14 mouse cellular contexts compared by ENCODE assay signal in genomic region chr11:116117241-116117640, GRCm38 (mm10). TPM values are rescaled to one million over a fixed set of nuclear protein-coding genes. Genes with fewer than 3 reads are reported as not detected.
DNase-seq lines count a peak whose midpoint lies in the region; ATAC-seq and TF ChIP-seq lines count a peak whose summit lies in the region.
"Had no signal": no experiment of that assay in that cellular context is flagged by ENCODE, and none has a peak within 500 bp of the region (broad histone marks: within the 10 kb centered on the region; RNA-seq: fewer than 3 reads in every experiment).

No protein-coding gene starts in this region.

- no peak overlapping the region for H3K4me3 ChIP-seq in heart, postnatal 0 days (ENCODE audit: low read depth, low read length)
- H3K4me3 ChIP-seq in heart, embryonic 10.5 days: no peak overlapping the region
- no peak overlapping the region for H3K4me3 ChIP-seq in embryonic facial prominence, embryonic 11.5 days (ENCODE audit: low read depth, low read length)
- H3K4me3 ChIP-seq in forebrain, embryonic 14.5 days (ENCODE audit: low read depth, low read length): no peak overlapping the region
- H3K4me3 ChIP-seq: intestine, embryonic 15.5 days; lung, embryonic 15.5 days; myocyte had no signal

- ATAC-seq in heart, postnatal 0 days (ENCODE audit: insufficient read depth, low read depth): peak; percentile 64
- ATAC-seq in embryonic facial prominence, embryonic 11.5 days (replicated peaks; ENCODE audit: insufficient number of reproducible peaks, low FRiP score, low TSS enrichment, low read depth): no peak
- peak; percentile 37 for ATAC-seq in erythroblast, adult 5-6 weeks (replicated peaks; ENCODE audit: low FRiP score, poor library complexity, severe bottlenecking)
- peak; percentile 91 for ATAC-seq in megakaryocyte progenitor cell, adult 5-6 weeks (replicated peaks; ENCODE audit: poor library complexity)
- ATAC-seq in forebrain, embryonic 14.5 days: no peak
- ATAC-seq: activated CD4-positive, CD25-positive, alpha-beta regulatory T cell, adult 4 months; intestine, embryonic 15.5 days had no signal

- peak overlapping the region; percentile 23; the same call in 1 of the 2 replicates for H3K27ac ChIP-seq in heart, postnatal 0 days (ENCODE audit: low read depth)
- H3K27ac ChIP-seq in heart, embryonic 10.5 days: no peak overlapping the region
- 0 out of 2 replicates have a peak overlapping the region, but pooled peaks have one; percentile 13 for H3K27ac ChIP-seq in embryonic facial prominence, embryonic 11.5 days (replicated peaks; ENCODE audit: low read depth, low read length)
- H3K27ac ChIP-seq in forebrain, embryonic 14.5 days (ENCODE audit: low read depth, low read length): no peak overlapping the region
- H3K27ac ChIP-seq: intestine, embryonic 15.5 days; kidney, postnatal 0 days; lung, embryonic 15.5 days had no signal

- H3K9ac ChIP-seq in heart, postnatal 0 days (replicated peaks; ENCODE audit: low read depth, low read length): no peak overlapping the region
- no peak overlapping the region for H3K9ac ChIP-seq in embryonic facial prominence, embryonic 11.5 days (replicated peaks; ENCODE audit: low read length)
- no peak overlapping the region for H3K9ac ChIP-seq in forebrain, embryonic 14.5 days (ENCODE audit: low read length)
- H3K9ac ChIP-seq: intestine, embryonic 15.5 days; lung, embryonic 15.5 days had no signal

- TF ChIP-seq CTCF in heart, postnatal 0 days (IDR thresholded peaks at IDR 0.05; ENCODE audit: low read depth): no peak

- no peak for TF ChIP-seq EP300 in heart, postnatal 0 days (IDR thresholded peaks at IDR 0.05; ENCODE audit: low read depth)

- no peaks in the 10 kb centered on the region for H3K9me3 ChIP-seq in heart, postnatal 0 days (replicated peaks; ENCODE audit: control insufficient read depth, low read length)
- no peaks in the 10 kb centered on the region for H3K9me3 ChIP-seq in heart, embryonic 10.5 days
- no peaks in the 10 kb centered on the region for H3K9me3 ChIP-seq in embryonic facial prominence, embryonic 11.5 days (replicated peaks; ENCODE audit: control insufficient read depth, low read length)
- H3K9me3 ChIP-seq in forebrain, embryonic 14.5 days (replicated peaks; ENCODE audit: control insufficient read depth, low read length): no peaks in the 10 kb centered on the region
- H3K9me3 ChIP-seq: intestine, embryonic 15.5 days; lung, embryonic 15.5 days had no signal

- no peak overlapping the region for H3K4me2 ChIP-seq in heart, postnatal 0 days (ENCODE audit: low read depth, low read length)
- no peak overlapping the region for H3K4me2 ChIP-seq in embryonic facial prominence, embryonic 11.5 days (ENCODE audit: low read depth, low read length)
- no peak overlapping the region for H3K4me2 ChIP-seq in forebrain, embryonic 14.5 days (ENCODE audit: low read length)
- H3K4me2 ChIP-seq: intestine, embryonic 15.5 days; lung, embryonic 15.5 days; midbrain, embryonic 11.5 days had no signal

- H3K4me1 ChIP-seq in heart, postnatal 0 days (ENCODE audit: control insufficient read depth, insufficient read depth): no peaks in the 10 kb centered on the region
- H3K4me1 ChIP-seq in heart, embryonic 10.5 days: 0 out of 2 replicates have a peak, but pooled peaks cover 9% of the 10 kb centered on the region
- H3K4me1 ChIP-seq in embryonic facial prominence, embryonic 11.5 days (ENCODE audit: control insufficient read depth, insufficient read depth, low read length): no peaks in the 10 kb centered on the region
- no peaks in the 10 kb centered on the region for H3K4me1 ChIP-seq in forebrain, embryonic 14.5 days (ENCODE audit: control insufficient read depth, insufficient read depth, low read length)
- H3K4me1 ChIP-seq: intestine, embryonic 15.5 days; lung, embryonic 15.5 days had no signal

- 66% methylated on average over 12 of the region's 12 CpGs for WGBS in heart, postnatal 0 days
- 56% methylated on average over 12 of the region's 12 CpGs for WGBS in heart, embryonic 10.5 days
- WGBS in embryonic facial prominence, embryonic 11.5 days: 40% methylated on average over 12 of the region's 12 CpGs
- WGBS in forebrain, embryonic 14.5 days: 73% methylated on average over 12 of the region's 12 CpGs

- H3K36me3 ChIP-seq in heart, postnatal 0 days (replicated peaks; ENCODE audit: control insufficient read depth, insufficient read depth, low read length): 0 out of 2 replicates have a peak, but pooled peaks cover 3% of the 10 kb centered on the region
- peaks cover 12% of the 10 kb centered on the region for H3K36me3 ChIP-seq in heart, embryonic 10.5 days
- no peaks in the 10 kb centered on the region for H3K36me3 ChIP-seq in embryonic facial prominence, embryonic 11.5 days (replicated peaks; ENCODE audit: control insufficient read depth, insufficient read depth, low read depth, low read length)
- H3K36me3 ChIP-seq in forebrain, embryonic 14.5 days (ENCODE audit: control insufficient read depth, insufficient read depth, low read length): no peaks in the 10 kb centered on the region
- H3K36me3 ChIP-seq: intestine, embryonic 15.5 days had no signal

- H3K27me3 ChIP-seq in heart, postnatal 0 days (ENCODE audit: control insufficient read depth, insufficient read depth, low read length): no peaks in the 10 kb centered on the region
- no peaks in the 10 kb centered on the region; the same call in 1 of the 2 replicates for H3K27me3 ChIP-seq in heart, embryonic 10.5 days (ENCODE audit: insufficient read depth, poor library complexity, severe bottlenecking)
- no peaks in the 10 kb centered on the region for H3K27me3 ChIP-seq in embryonic facial prominence, embryonic 11.5 days (ENCODE audit: control insufficient read depth, insufficient read depth, low read length)
- no peaks in the 10 kb centered on the region for H3K27me3 ChIP-seq in forebrain, embryonic 14.5 days (replicated peaks; ENCODE audit: control insufficient read depth, insufficient read depth, low read length)
- H3K27me3 ChIP-seq: intestine, embryonic 15.5 days; lung, embryonic 15.5 days had no signal

- no peak for DNase-seq in heart, postnatal 0 days (ENCODE audit: low spot score)
- DNase-seq in heart, embryonic 10.5 days (ENCODE audit: low spot score): no peak
- DNase-seq in embryonic facial prominence, embryonic 11.5 days (ENCODE audit: low spot score): peak; percentile 64
- no peak for DNase-seq in right cerebral cortex, postnatal 10 days (ENCODE audit: low spot score in 2 of 2)
- DNase-seq in forebrain, embryonic 14.5 days (ENCODE audit: low spot score): no peak
- DNase-seq: thymus, adult 2 months had no signal

RNA-seq across cellular contexts. Expression of gene Trim47, which starts 9.8 kb away (rescaled TPM):
- total RNA-seq in heart, postnatal 0 days (2014; rRNA removed; ENCODE audit: low replicate concordance): 89.0 and 104 TPM in 2 replicates
- polyA plus RNA-seq in heart, postnatal 0 days (2015; fragmentation: Nextera tagmentation; extraction: Ambion mirVana): 42.8 and 43.9 TPM in 2 replicates
- polyA plus RNA-seq in heart, embryonic 10.5 days (2016; fragmentation: Nextera tagmentation; extraction: Ambion mirVana): 25.9 and 38.7 TPM in 2 replicates
- 3.4 and 4.5 TPM in 2 replicates for polyA plus RNA-seq in embryonic facial prominence, embryonic 11.5 days (2014; fragmentation: Nextera tagmentation; extraction: Ambion mirVana)
- total RNA-seq in erythroblast, adult 5-6 weeks (2015; ENCODE audit: low replicate concordance): 1.0 and 2.5 TPM in 2 replicates
- 1.3 TPM in 1 of 2 replicates, not detected in the other for total RNA-seq in erythroblast, adult 5-6 weeks (2017; ENCODE audit: low replicate concordance)
- 0.59 and 1.9 TPM in 2 replicates for total RNA-seq in megakaryocyte progenitor cell, adult 5-6 weeks (2015)
- total RNA-seq in megakaryocyte progenitor cell, adult 5-6 weeks (2017): 1.0 and 1.3 TPM in 2 replicates
- 4.0 and 6.0 TPM in 2 replicates for polyA plus RNA-seq in forebrain, embryonic 14.5 days (2014; fragmentation: Nextera tagmentation; extraction: Ambion mirVana)
- polyA plus RNA-seq: activated CD4-positive, CD25-positive, alpha-beta regulatory T cell, adult 4 months had no signal

RNA-seq across cellular contexts. Expression of gene Trim65, which starts 13.7 kb away (rescaled TPM):
- 5.9 and 15.0 TPM in 2 replicates for total RNA-seq in heart, postnatal 0 days (2014; rRNA removed; ENCODE audit: low replicate concordance)
- 2.7 TPM in 2 replicates for polyA plus RNA-seq in heart, postnatal 0 days (2015; fragmentation: Nextera tagmentation; extraction: Ambion mirVana)
- 3.6 and 3.8 TPM in 2 replicates for polyA plus RNA-seq in heart, embryonic 10.5 days (2016; fragmentation: Nextera tagmentation; extraction: Ambion mirVana)
- polyA plus RNA-seq in embryonic facial prominence, embryonic 11.5 days (2014; fragmentation: Nextera tagmentation; extraction: Ambion mirVana): 1.2 and 1.8 TPM in 2 replicates
- total RNA-seq in erythroblast, adult 5-6 weeks (2015; ENCODE audit: low replicate concordance): 0.38 and 2.3 TPM in 2 replicates
- 0.28 and 3.3 TPM in 2 replicates for total RNA-seq in erythroblast, adult 5-6 weeks (2017; ENCODE audit: low replicate concordance)
- total RNA-seq in megakaryocyte progenitor cell, adult 5-6 weeks (2015): 13.8 and 16.2 TPM in 2 replicates
- total RNA-seq in megakaryocyte progenitor cell, adult 5-6 weeks (2017): 6.2 and 7.7 TPM in 2 replicates
- 0.97 and 1.1 TPM in 2 replicates for polyA plus RNA-seq in forebrain, embryonic 14.5 days (2014; fragmentation: Nextera tagmentation; extraction: Ambion mirVana)

RNA-seq across cellular contexts. Expression of gene Mrpl38, which starts 21.4 kb away (rescaled TPM):
- total RNA-seq in heart, postnatal 0 days (2014; rRNA removed; ENCODE audit: low replicate concordance): 114 and 153 TPM in 2 replicates
- 79.1 and 80.8 TPM in 2 replicates for polyA plus RNA-seq in heart, postnatal 0 days (2015; fragmentation: Nextera tagmentation; extraction: Ambion mirVana)
- polyA plus RNA-seq in heart, embryonic 10.5 days (2016; fragmentation: Nextera tagmentation; extraction: Ambion mirVana): 112 and 127 TPM in 2 replicates
- polyA plus RNA-seq in embryonic facial prominence, embryonic 11.5 days (2014; fragmentation: Nextera tagmentation; extraction: Ambion mirVana): 101 and 102 TPM in 2 replicates
- 10.0 and 19.8 TPM in 2 replicates for total RNA-seq in erythroblast, adult 5-6 weeks (2015; ENCODE audit: low replicate concordance)
- total RNA-seq in erythroblast, adult 5-6 weeks (2017; ENCODE audit: low replicate concordance): 5.2 and 6.7 TPM in 2 replicates
- 38.2 and 47.0 TPM in 2 replicates for total RNA-seq in megakaryocyte progenitor cell, adult 5-6 weeks (2015)
- 24.0 and 24.9 TPM in 2 replicates for total RNA-seq in megakaryocyte progenitor cell, adult 5-6 weeks (2017)
- 79.6 and 83.4 TPM in 2 replicates for polyA plus RNA-seq in forebrain, embryonic 14.5 days (2014; fragmentation: Nextera tagmentation; extraction: Ambion mirVana)

RNA-seq across cellular contexts. Expression of gene Wbp2, which starts 30.4 kb away (rescaled TPM):
- total RNA-seq in heart, postnatal 0 days (2014; rRNA removed; ENCODE audit: low replicate concordance): 113 and 120 TPM in 2 replicates
- polyA plus RNA-seq in heart, postnatal 0 days (2015; fragmentation: Nextera tagmentation; extraction: Ambion mirVana): 106 and 117 TPM in 2 replicates
- polyA plus RNA-seq in heart, embryonic 10.5 days (2016; fragmentation: Nextera tagmentation; extraction: Ambion mirVana): 122 and 158 TPM in 2 replicates
- polyA plus RNA-seq in embryonic facial prominence, embryonic 11.5 days (2014; fragmentation: Nextera tagmentation; extraction: Ambion mirVana): 47.0 and 49.6 TPM in 2 replicates
- total RNA-seq in erythroblast, adult 5-6 weeks (2015; ENCODE audit: low replicate concordance): 105 and 125 TPM in 2 replicates
- 58.0 and 68.8 TPM in 2 replicates for total RNA-seq in erythroblast, adult 5-6 weeks (2017; ENCODE audit: low replicate concordance)
- total RNA-seq in megakaryocyte progenitor cell, adult 5-6 weeks (2015): 42.4 and 56.5 TPM in 2 replicates
- total RNA-seq in megakaryocyte progenitor cell, adult 5-6 weeks (2017): 15.6 and 22.8 TPM in 2 replicates
- polyA plus RNA-seq in forebrain, embryonic 14.5 days (2014; fragmentation: Nextera tagmentation; extraction: Ambion mirVana): 145 and 166 TPM in 2 replicates

RNA-seq across cellular contexts. Expression of gene Unc13d, which starts 39.5 kb away (rescaled TPM):
- 0.27 and 2.7 TPM in 2 replicates for total RNA-seq in heart, postnatal 0 days (2014; rRNA removed; ENCODE audit: low replicate concordance)
- 0.42 and 0.47 TPM in 2 replicates for polyA plus RNA-seq in heart, postnatal 0 days (2015; fragmentation: Nextera tagmentation; extraction: Ambion mirVana)
- 6.1 and 7.2 TPM in 2 replicates for polyA plus RNA-seq in heart, embryonic 10.5 days (2016; fragmentation: Nextera tagmentation; extraction: Ambion mirVana)
- polyA plus RNA-seq in embryonic facial prominence, embryonic 11.5 days (2014; fragmentation: Nextera tagmentation; extraction: Ambion mirVana): 0.71 and 1.2 TPM in 2 replicates
- total RNA-seq in erythroblast, adult 5-6 weeks (2015; ENCODE audit: low replicate concordance): 4.2 and 4.8 TPM in 2 replicates
- total RNA-seq in erythroblast, adult 5-6 weeks (2017; ENCODE audit: low replicate concordance): 4.3 and 7.0 TPM in 2 replicates
- 13.6 and 15.8 TPM in 2 replicates for total RNA-seq in megakaryocyte progenitor cell, adult 5-6 weeks (2015)
- total RNA-seq in megakaryocyte progenitor cell, adult 5-6 weeks (2017): 15.5 and 26.1 TPM in 2 replicates
- polyA plus RNA-seq in forebrain, embryonic 14.5 days (2014; fragmentation: Nextera tagmentation; extraction: Ambion mirVana): 0.19 and 0.62 TPM in 2 replicates

Comparison
In these comparisons a context has a peak if more than half of its experiments do, and no peak if none do; other contexts are left out.
1. H3K27ac ChIP-seq: peak in heart, postnatal 0 days (single experiment) and embryonic facial prominence, embryonic 11.5 days (single experiment); none in heart, embryonic 10.5 days (single experiment) and forebrain, embryonic 14.5 days (single experiment).
2. ATAC-seq: peak in heart, postnatal 0 days (single experiment), erythroblast, adult 5-6 weeks (single experiment) and megakaryocyte progenitor cell, adult 5-6 weeks (single experiment); none in embryonic facial prominence, embryonic 11.5 days (single experiment) and forebrain, embryonic 14.5 days (single experiment).